Mouse (Mus musculus) left cerebral cortex, postnatal 10 days (tissue): ENCODE data around the gene Sparc. TPM values are rescaled to one million over a fixed set of nuclear protein-coding genes. Genes with fewer than 3 reads are reported as not detected.
"Not testable (repeated sequence)": the region's sequence is repeated elsewhere in the genome, so short reads cannot be mapped to it uniquely, and the experiment has no call there.

Experiments
- DNase-seq, 2 experiments: peaks; one replicate each; pipeline ENCODE4 v3.0.0; 2021 to 2022; ENCODE audit warnings: low spot score in 2 of 2, mixed read lengths in 1 of 2; ENCODE audit errors: extremely low spot score in 1 of 2
- intact Hi-C: fragments of 180-260 bp; cut with DNase I; formaldehyde crosslinking; loops from one replicate; pipeline ENCODE4 v1.15.1; 2025
- total RNA-seq, 2 experiments: library from RNA; stranded (reverse); gene quantifications; 2 replicates each; pipeline ENCODE4 v1.2.3; 2021

Gene Sparc
- total RNA-seq, 2 experiments from 2014 or later, result 309 to 333 TPM

- peak in 1 of 2 experiments; percentile 71 for DNase-seq
- intact Hi-C loops, result loop anchor here (5.0 to 10.0 kb wide), 2 partner anchors 242 to 450 kb away; partner anchors contain the start of gene Slc36a1
Observed at GRCm38 (mm10) chr11:55444772-55445171, 21.8 kb upstream of the Sparc start.

- DNase-seq, result no peak
- intact Hi-C loops, result loop anchor here (10.0 kb wide), 1 partner anchor 445 kb away; no protein-coding TSS in a partner anchor
Observed at GRCm38 (mm10) chr11:55439718-55440117, 16.7 kb upstream of the Sparc start.

GRCm38 (mm10) chr11:55438031-55438430 is 15.0 kb upstream of the Sparc start:
- intact Hi-C loops, result no loop called here
- DNase-seq, result no peak

GRCm38 (mm10) chr11:55436089-55436488 is 13.1 kb upstream of the Sparc start:
- intact Hi-C loops, result no loop called here
- DNase-seq, result no peak

GRCm38 (mm10) chr11:55432981-55433380 is 10.0 kb upstream of the Sparc start:
- DNase-seq, result no peak
- intact Hi-C loops, result no loop called here

- DNase-seq, result no peak
- intact Hi-C loops, result no loop called here
Observed at GRCm38 (mm10) chr11:55429973-55430372, 7.0 kb upstream of the Sparc start.

- intact Hi-C loops, result no loop called here
- DNase-seq, result peak in 1 of 2 experiments; percentile 93
Observed at GRCm38 (mm10) chr11:55428186-55429012, 5.4 kb upstream of the Sparc start.

- intact Hi-C loops, result no loop called here
- DNase-seq, result no peak
Observed at GRCm38 (mm10) chr11:55424746-55425360, 1.9 kb upstream of the Sparc start.

GRCm38 (mm10) chr11:55423756-55424155 is 773 bp upstream of the Sparc start:
- intact Hi-C loops, result no loop called here
- DNase-seq, result peak in 1 of 2 experiments; percentile 50

- peak in 1 of 2 experiments; percentile 82 for DNase-seq
- intact Hi-C loops, result no loop called here
Observed at GRCm38 (mm10) chr11:55419678-55420307, 3.2 kb downstream of the Sparc start.

- intact Hi-C loops, result no loop called here
Observed at GRCm38 (mm10) chr11:55419296-55419677, 3.7 kb downstream of the Sparc start.

GRCm38 (mm10) chr11:55418704-55419061 is 4.3 kb downstream of the Sparc start:
- intact Hi-C loops, result no loop called here
- no peak for DNase-seq

More at GRCm38 (mm10) chr11:55419296-55419677, 3.7 kb downstream of the Sparc start:
- DNase-seq, result no peak

- intact Hi-C loops, result no loop called here
- DNase-seq, result peak in 1 of 2 experiments; percentile 76
Observed at GRCm38 (mm10) chr11:55417898-55418703, 4.9 kb downstream of the Sparc start.

- no peak for DNase-seq
- intact Hi-C loops, result no loop called here
Observed at GRCm38 (mm10) chr11:55416609-55417265, 6.2 kb downstream of the Sparc start.

- intact Hi-C loops, DNase-seq: not testable (repeated sequence)
Observed at GRCm38 (mm10) chr11:55415731-55416130, 7.3 kb downstream of the Sparc start.

GRCm38 (mm10) chr11:55415036-55415704 is 7.8 kb downstream of the Sparc start:
- intact Hi-C loops, result no loop called here

GRCm38 (mm10) chr11:55414314-55414713 is 8.7 kb downstream of the Sparc start:
- no peak for DNase-seq
- intact Hi-C loops, result no loop called here

More at GRCm38 (mm10) chr11:55415036-55415704, 7.8 kb downstream of the Sparc start:
- no peak for DNase-seq

GRCm38 (mm10) chr11:55413416-55413796 is 9.6 kb downstream of the Sparc start:
- DNase-seq, result no peak
- intact Hi-C loops, result no loop called here
